Mouse (Mus musculus): Measurements from ENCODE around the gene Txnip.
"Not testable (repeated sequence)": the region's sequence is repeated elsewhere in the genome, so short reads cannot be mapped to it uniquely, and the experiment has no call there.

The Txnip gene

DNA sequence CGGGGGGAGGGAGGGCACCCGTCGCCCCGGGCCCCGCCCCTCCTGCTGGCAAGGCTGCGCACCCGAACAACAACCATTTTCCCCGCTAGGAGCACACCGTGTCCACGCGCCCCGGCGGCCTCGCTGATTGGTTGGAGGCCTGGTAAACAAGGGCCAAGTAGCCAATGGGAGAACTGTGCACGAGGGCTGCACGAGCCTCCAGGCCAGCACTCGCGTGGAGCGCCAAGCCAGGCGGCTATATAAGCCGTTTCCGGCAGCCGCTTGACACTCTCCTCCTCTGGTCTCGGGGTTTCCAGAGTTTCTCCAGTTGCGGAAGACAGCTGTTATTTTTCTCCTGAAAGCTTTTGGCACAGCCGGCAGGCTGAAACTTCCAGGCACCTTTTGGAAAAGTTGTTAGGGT lies at the start of gene Txnip:
Gene Txnip (plus strand): TSS at position 264 of the 400 bp plus-strand sequence.
- DNase-seq (ENCODE audit: low spot score) = peak; percentile 99

DNA sequence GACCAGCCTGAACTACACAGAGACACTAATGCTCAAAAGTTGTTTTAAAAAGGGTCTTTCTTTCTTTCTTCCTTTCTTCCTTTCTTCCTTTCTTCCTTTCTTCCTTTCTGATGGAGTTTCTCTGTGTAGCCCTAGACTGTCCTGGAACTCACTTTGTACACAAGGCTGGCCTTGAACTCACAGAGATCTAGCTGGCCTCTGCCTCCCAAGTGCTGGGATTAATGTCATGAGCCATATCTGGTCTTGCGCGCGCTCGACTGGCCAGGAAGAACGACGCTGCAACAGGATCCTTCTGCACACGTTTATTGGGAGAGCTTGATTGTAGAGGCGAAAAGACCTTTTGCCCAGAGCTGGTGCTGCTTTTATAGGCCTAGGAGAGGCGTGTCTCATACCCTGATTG lies 49.8 kb upstream of the Txnip start:
- DNase-seq (ENCODE audit: low spot score) = not testable (repeated sequence)

- no peak for DNase-seq (ENCODE audit: low spot score)
Observed at GRCm38 (mm10) chr3:96520171-96520570, 37.6 kb upstream of the Txnip start.

- no peak for DNase-seq (ENCODE audit: low spot score)
Observed at GRCm38 (mm10) chr3:96522149-96522548, 35.6 kb upstream of the Txnip start.

- no peak for DNase-seq (ENCODE audit: low spot score)
Observed at GRCm38 (mm10) chr3:96524028-96524810, 33.5 kb upstream of the Txnip start.

- DNase-seq (ENCODE audit: low spot score) = no peak
Observed at GRCm38 (mm10) chr3:96524914-96525313, 32.8 kb upstream of the Txnip start, which contains the start of gene Hfe2. Gene Hfe2 (plus strand): TSS chr3:96525172.

DNA sequence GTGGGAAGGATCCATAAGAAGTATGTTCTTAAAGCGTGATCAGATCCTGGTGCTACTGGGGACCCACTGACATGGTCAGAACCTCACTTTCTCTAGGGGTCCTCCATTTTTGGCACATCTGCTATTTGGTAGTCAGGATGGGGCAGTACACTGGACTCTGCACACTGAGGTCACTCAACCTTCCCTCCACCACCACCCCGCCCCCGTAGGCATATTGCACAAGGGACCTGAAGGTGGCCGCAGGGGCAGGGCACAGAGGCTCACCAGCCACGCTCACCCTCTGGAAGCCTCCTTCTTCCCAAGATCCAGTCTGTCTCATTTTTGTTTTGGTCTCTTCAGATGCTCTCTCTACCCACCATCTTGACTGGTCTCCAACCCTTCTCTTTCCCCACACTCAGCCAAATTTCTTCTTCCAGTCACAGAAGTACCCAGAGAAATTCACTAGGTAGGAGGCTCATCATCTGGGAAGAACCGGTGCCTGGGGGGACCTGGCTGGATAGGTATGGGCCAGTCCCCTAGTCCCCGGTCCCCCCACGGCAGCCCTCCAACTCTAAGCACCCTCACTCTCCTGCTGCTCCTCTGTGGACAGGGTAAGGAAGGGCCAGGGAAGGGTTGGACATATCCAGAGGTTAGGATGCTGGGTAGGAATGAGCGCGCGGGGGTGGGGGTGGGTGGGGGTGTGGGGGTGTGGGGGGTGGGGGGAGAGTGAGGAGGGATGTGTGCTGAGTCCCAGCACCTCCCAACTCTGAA lies 31.6 kb upstream of the Txnip start:
- DNase-seq (ENCODE audit: low spot score) = no peak

DNA sequence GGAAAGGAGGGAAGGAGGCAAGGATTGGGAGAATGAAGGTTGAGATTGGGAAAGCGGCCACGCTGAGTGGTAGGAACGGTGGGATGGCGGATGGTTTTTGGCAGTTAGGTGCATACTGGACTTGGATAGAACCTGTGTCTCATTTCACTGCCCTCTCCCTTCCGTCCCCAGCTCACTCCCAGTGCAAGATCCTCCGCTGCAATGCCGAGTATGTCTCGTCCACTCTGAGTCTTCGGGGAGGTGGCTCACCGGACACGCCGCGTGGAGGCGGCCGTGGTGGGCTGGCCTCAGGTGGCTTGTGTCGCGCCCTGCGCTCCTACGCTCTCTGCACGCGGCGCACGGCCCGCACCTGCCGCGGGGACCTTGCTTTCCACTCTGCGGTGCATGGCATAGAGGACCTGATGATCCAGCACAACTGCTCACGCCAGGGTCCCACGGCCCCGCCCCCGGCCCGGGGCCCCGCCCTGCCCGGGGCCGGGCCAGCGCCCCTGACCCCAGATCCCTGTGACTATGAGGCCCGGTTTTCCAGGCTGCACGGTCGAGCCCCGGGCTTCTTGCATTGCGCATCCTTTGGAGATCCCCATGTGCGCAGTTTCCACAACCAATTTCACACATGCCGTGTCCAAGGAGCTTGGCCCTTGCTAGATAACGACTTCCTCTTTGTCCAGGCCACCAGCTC lies 30.8 kb upstream of the Txnip start:
- DNase-seq (ENCODE audit: low spot score) = no peak

DNA sequence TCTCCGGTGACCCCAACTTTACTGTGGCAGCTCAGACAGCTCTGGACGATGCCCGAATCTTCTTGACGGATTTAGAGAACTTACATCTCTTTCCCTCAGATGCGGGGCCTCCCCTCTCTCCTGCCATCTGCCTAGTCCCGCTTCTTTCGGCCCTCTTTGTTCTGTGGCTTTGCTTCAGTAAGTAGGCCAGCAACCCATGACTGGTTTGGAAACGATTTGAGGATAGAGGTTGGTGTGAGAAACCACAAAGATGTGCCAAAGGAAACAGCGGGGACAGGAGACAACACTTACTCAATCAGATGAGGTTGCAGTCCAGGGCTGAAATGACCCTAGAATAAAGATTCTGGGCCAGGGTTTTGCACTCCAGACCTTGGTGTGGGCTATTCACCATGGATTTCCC lies 29.3 kb upstream of the Txnip start:
- no peak for DNase-seq (ENCODE audit: low spot score)

GRCm38 (mm10) chr3:96532050-96532449 lies 25.7 kb upstream of the Txnip start:
- no peak for DNase-seq (ENCODE audit: low spot score)

DNA sequence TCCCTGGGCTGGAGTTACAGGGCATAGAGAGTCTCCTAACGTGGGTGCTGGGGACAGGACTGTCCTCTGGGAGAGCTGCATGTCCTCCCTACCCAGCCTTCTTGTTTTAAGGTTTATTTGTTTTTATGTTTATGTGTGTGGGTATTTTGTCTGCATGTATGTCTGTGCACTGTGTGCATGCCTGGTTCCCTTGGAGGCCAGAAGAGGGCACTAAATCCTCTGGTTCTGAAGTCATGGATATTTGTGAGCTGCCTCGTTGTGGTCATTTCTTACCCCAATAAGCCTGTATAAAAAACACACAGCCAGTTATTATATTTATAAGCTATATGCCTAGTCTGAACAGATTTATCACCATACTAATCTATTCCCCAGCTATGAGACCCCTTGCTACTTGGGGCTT lies 23.5 kb upstream of the Txnip start:
- DNase-seq (ENCODE audit: low spot score) = no peak

DNA sequence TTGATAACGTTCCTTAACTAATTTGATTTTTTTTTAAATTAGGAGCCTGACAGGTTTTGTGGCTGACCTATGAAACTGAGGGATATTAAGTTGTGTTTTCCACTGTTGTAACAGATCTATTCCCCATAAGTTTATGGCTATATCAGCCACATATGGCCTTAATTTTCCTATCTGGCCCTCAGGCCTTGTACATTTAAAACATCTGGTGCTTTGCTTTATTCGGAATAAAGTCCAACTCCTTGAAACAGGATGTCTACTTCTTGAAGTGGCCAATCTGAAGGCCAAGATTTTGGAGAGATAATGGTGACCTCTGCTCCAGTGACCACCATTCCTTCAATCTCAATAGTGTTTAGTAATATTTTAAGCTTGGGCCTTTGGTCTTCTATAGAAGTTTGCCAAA lies 18.4 kb upstream of the Txnip start:
- no peak for DNase-seq (ENCODE audit: low spot score)

DNA sequence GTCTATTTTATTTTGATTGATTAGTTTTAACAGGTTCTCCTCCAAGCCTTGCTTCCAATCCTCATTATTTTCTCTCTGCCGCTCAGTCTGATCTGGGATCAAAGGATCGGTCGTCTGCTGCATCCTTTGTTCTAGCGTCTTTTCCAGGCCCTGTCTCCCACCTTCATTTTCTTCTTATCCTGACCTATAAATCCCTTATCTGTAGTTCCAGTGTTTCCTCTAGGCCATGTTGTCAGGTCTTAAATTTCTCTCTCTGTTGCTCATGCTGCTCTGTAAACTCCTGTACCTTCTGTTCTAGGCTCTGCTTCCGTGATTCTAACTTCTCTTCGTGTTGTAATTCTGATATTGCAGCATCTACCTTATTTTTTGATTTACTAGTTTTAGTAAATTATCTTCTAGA lies 17.0 kb upstream of the Txnip start:
- no peak for DNase-seq (ENCODE audit: low spot score)

- no peak for DNase-seq (ENCODE audit: low spot score)
Observed at GRCm38 (mm10) chr3:96541328-96542078, 16.3 kb upstream of the Txnip start.

DNA sequence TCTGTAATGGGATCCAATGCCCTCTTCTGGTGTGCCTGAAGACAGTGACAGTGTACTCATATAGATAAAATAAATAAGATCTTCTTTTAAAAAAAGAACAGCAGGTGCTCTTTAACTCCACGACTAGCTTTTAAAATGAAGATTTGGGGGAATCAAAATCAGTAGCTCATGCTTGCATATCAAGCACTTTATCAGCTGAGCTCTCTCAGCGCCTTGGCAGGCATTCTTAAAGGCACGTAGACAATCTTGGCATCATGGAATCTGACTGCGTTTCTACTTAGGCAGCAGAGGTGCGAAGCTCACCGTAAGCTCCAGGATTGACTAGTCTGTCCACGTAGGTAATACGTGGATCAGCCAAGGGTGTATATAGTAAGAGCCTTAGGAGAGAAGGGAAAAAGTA lies 15.2 kb upstream of the Txnip start:
- DNase-seq (ENCODE audit: low spot score) = no peak

- no peak for DNase-seq (ENCODE audit: low spot score)
Observed at GRCm38 (mm10) chr3:96543345-96543744, 14.4 kb upstream of the Txnip start.

DNA sequence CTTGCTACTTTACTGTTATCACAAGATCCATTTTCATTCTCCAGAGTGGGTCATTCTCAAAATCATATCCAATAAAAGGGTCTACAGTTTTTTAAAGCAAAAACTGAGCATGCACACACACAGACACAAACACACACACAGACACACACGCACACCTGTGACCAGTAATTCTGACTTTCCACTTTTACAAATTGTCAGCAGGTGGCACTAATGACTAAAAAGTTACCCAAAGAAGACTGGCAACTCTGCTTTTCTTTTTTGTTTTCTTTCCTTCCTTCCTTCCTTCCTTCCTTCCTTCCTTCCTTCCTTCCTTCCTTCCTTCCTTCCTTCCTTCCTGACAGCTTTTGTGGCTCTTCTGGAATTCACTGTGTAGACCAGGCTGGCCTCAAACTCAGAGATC lies 12.2 kb upstream of the Txnip start:
- no peak for DNase-seq (ENCODE audit: low spot score)

- DNase-seq (ENCODE audit: low spot score) = no peak
Observed at GRCm38 (mm10) chr3:96546880-96547279, 10.9 kb upstream of the Txnip start.

GRCm38 (mm10) chr3:96547389-96547960 lies 10.3 kb upstream of the Txnip start:
- peak; percentile 70 for DNase-seq (ENCODE audit: low spot score)

DNA sequence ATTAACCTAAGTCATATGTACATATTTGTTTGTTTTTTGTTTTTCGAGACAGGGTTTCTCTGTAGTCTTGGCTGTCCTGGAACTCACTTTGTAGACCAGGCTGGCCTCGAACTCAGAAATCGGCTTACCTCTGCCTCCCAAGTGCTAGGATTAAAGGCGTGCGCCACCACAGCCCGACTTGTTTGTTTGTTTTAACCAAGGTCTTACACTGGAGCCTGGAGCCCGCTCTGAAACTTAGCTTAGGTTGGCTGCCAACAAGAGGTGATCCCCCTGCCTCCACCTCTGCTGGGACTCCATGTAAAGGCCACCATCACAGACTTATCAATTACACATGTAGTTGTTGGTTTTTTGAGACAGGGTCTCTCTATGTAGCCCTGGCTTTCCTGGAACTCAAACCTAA lies 8.9 kb upstream of the Txnip start:
- DNase-seq (ENCODE audit: low spot score) = no peak

- DNase-seq (ENCODE audit: low spot score) = no peak
Observed at GRCm38 (mm10) chr3:96549346-96549745, 8.4 kb upstream of the Txnip start.

- peak; percentile 67 for DNase-seq (ENCODE audit: low spot score)
Observed at GRCm38 (mm10) chr3:96551203-96551602, 6.6 kb upstream of the Txnip start.

Data from c-Kit-positive CD71-positive TER-119-positive erythroid progenitor cells, embryonic 14.5 days (primary cell).